Mouse (Mus musculus): ENCODE data around the gene Acot7.

Acot7 gene

GRCm38 (mm10) chr4:152273191-152273590, 95.3 kb downstream of the Acot7 start:
- no peak for DNase-seq (ENCODE audit: extremely low spot score)

GRCm38 (mm10) chr4:152273621-152274236, 95.8 kb downstream of the Acot7 start, which contains the start of gene Gpr153:
TSS of gene Gpr153 (plus strand) at chr4:152274232.
- DNase-seq (ENCODE audit: extremely low spot score), result peak; percentile 72

- no peak for DNase-seq (ENCODE audit: extremely low spot score)
Observed at GRCm38 (mm10) chr4:152274681-152275131, 96.8 kb downstream of the Acot7 start.

GRCm38 (mm10) chr4:152276389-152277347, 98.7 kb downstream of the Acot7 start:
- peak; percentile 59 for DNase-seq (ENCODE audit: extremely low spot score)

GRCm38 (mm10) chr4:152277916-152278315, 100.0 kb downstream of the Acot7 start:
- DNase-seq (ENCODE audit: extremely low spot score), result no peak

- DNase-seq (ENCODE audit: extremely low spot score), result no peak
Observed at GRCm38 (mm10) chr4:152278986-152279385, 101.1 kb downstream of the Acot7 start.

- no peak for DNase-seq (ENCODE audit: extremely low spot score)
Observed at GRCm38 (mm10) chr4:152281601-152282000, 103.7 kb downstream of the Acot7 start.

DNA sequence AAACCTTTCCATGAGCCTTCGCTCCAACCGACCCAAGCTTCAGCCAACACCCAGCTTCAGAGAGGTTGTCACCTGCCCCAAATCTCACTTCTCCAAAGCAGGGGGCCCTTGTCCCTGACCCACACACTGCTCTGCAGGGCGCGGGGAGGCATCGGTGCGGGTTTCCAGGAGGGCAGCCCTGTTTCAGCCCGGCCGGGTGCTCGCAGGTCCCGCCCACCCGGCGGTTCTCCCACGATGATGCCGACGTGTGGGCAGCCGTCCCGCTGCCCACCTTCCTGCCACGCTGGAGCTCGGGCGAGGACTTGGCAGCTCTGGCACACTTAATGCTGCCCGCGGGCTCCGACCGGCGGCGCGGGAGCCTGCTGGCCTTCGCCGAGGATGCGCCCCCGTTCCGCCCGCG, 104.8 kb downstream of the Acot7 start:
- no peak for DNase-seq (ENCODE audit: extremely low spot score)

GRCm38 (mm10) chr4:152283186-152283950, 105.4 kb downstream of the Acot7 start:
- peak; percentile 88 for DNase-seq (ENCODE audit: extremely low spot score)

DNA sequence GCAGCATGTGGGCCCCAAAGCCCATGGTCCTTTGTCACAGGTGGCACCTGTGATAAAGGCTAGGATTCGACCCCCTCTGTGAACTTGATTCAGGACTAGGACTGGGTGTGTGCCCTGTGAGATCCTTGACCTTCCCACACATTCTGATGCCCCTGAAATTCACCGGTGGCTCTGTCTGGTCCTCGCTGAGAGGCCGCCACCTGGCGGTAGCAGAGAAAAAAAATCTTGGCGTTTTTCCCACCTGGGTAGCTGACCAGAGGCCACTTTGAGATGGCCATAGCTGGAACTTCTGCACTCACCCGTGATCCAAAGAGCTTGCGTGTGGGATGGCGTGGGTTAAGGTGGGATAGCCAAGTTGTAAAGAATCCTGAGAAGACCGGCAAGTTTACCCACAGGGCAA, 107.6 kb downstream of the Acot7 start:
- DNase-seq (ENCODE audit: extremely low spot score), result no peak

DNA sequence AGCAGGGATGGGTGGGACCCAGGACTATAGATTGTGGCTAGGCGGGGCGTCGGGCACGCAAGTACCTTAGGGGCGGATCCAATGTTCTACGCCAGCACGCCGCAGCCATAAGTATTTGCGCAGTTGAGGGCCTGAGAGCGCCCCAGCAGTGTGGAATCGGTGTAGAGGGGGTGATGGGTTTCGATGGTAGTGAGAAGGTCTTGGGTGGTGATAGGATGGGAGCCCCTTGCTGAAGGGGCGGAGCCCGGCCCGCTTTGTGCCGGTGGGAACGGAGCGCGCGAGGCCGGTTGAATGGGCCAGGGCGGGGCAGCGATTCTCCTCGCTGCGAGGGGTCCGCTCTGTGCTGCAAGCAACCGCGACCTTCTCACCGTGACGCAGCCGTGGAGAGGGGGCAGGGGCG, 108.2 kb downstream of the Acot7 start:
- DNase-seq (ENCODE audit: extremely low spot score), result no peak

GRCm38 (mm10) chr4:152286887-152287286, 109.0 kb downstream of the Acot7 start:
- DNase-seq (ENCODE audit: extremely low spot score), result peak; percentile 67

DNA sequence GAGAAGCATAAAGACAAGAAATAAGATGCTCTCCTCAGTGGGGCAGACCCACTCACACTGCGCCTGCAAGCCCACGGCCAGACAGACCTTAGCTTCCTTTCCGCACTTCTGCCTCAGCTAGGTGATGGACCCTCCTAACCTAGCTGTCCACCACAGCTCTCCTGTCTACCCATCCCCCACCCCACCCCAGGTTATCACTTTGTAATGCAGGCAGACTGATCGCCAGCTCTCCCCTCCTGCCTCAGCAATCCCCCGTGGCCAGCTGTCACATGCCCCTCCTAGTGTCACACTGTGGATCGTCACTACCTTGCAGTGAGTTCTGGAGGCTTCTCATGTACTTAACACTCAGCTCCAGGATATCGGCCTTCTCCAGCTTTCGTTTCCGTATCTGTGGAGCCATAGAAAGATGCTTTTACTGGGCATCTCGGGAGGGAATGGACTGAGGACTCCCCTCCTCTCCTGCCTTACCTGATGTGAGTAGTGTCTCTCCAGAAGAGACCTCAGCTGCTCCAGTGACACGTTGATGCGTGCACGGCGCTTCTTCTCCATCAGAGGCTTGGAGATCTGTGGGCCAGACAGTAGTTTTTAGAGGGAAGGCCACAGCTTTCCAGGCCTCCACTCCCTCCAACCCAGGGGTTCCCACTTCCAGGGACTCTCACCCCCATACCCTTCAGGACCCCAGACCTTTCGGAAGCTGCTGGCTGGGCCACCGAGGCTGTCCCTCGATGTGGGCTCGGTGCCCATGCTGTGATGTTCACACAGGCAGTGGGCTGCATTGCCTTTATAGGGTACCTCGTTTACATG, 109.6 kb downstream of the Acot7 start:
- no peak for DNase-seq (ENCODE audit: extremely low spot score)

GRCm38 (mm10) chr4:152288398-152288945, 110.5 kb downstream of the Acot7 start:
- no peak for DNase-seq (ENCODE audit: extremely low spot score)

- peak; percentile 73 for DNase-seq (ENCODE audit: extremely low spot score)
Observed at GRCm38 (mm10) chr4:152290385-152290784, 112.5 kb downstream of the Acot7 start.

DNA sequence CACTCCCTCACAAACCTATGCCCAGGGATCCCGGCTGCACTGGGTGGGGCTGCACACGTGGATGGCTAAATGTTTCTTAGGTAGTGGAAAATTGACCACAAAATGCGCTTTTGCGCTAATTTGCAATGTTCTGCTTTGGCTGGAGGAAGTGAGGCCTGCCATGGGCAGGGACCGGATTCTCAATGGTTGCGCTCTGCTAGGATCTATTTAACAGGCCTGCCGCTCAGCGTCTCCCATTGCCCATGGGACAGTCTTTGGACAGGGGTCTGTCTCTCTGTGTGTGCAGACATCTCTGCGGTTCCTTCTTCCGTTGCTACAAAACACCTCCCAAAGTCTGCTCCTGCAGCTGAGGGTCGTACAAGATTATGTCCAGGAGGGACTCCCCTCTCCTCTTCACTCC, 113.1 kb downstream of the Acot7 start:
- DNase-seq (ENCODE audit: extremely low spot score), result no peak

DNA sequence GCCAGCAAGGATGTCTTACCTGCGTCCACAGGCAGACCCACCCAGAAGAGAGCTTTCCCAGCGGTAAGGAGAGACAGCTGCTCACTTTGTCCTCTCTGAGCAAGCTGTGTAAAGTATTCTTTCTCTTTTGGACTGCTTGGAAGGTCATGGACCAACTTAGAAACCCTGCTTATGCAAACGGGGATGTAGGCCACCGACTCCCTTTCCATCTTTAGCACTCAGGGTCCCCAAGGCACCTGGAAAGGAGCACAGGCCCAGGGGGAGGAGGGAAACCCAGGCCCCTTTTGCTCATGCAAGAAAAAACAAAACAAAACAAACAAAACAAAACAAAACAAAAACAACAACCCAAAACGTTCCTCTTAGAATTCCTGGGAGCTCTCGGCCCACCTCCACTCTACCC, 113.6 kb downstream of the Acot7 start, which contains the start of gene Hes3:
Gene Hes3 (minus strand): TSS at position 101 of the 400 bp plus-strand sequence.
- no peak for DNase-seq (ENCODE audit: extremely low spot score)

DNA sequence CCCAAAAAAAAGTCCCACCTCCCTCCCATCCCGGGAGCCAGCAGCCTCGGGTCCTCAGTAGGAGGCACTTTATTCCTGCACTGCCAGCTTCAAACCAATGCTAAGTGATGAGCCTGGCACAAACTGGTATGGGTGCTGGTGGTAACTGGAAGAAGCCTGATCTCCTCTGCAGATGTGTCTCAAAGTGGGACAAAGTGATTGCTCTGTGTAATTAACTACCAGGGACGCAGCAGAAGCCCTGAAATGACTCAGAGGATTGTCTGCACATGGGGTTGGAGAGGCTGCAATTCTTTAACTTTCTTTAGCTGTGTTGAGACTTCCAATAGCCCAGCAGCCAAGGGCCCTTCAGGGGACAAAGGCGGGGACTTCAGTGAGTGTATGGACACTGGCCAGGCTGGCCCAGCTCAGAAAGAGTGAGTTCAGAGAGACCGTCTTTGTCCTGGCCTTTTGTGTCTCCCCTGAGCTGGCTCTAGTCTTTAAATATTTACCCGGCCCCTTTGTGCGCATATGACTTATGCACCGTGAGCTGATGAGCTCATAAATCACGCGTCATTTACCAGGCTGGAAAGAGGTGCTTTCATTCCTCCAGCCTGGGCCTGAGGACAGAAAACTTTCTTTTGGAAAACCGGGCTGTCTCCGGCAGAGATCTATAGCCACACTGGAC, 114.3 kb downstream of the Acot7 start:
- DNase-seq (ENCODE audit: extremely low spot score), result no peak

- no peak for DNase-seq (ENCODE audit: extremely low spot score)
Observed at GRCm38 (mm10) chr4:152294188-152294929, 116.4 kb downstream of the Acot7 start.

DNA sequence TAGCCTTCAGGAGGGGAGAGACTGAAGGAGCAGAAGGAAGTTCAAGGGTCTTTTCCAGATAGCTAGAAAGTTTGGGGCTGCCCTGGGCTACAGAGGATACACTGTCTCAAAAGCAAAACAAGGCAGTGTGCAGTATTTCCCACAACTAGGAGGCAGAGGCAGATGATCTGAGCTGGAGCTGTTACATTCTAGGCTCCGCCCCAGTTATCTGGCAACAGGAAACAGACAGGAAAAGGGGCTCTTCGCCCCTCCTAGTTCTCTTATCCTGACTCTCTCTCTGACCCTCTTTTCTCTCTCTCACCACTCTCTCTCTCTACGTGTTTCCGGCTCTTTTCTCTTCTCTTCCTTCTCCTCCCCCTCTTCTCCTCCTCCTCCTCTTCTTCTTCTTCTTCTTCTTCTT, 118.0 kb downstream of the Acot7 start:
- no peak for DNase-seq (ENCODE audit: extremely low spot score)
